ENCODE assay signal across 10 mouse cellular contexts in the genomic region with DNA sequence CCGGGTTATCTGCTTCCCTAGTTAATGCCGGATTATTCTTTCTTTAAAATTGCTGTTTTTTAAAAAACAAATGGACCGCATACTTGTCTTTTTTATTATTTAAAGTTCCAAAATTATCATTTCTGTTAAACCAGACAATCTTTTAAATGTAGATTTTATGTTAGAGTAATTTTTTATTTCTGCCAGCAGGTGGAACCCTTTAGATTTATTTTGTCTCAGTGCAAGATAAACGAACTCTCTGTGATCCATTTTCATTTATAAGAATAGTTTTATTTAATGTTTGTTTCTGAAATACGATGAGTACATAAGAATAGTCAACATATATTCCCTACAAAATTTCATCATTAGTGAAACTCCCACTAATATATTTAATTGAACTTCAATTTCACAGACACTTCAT. TPM values are rescaled to one million over a fixed set of nuclear protein-coding genes. Genes with fewer than 3 reads are reported as not detected.
DNase-seq lines count a peak whose midpoint lies in the region; ATAC-seq lines count a peak whose summit lies in the region.
"Had no signal": no experiment of that assay in that cellular context is flagged by ENCODE, and none has a peak within 500 bp of the region (broad histone marks: within the 10 kb centered on the region; RNA-seq: fewer than 3 reads in every experiment).

No protein-coding gene starts in this region.

- 74% methylated on average over 5 of the region's 5 CpGs for whole genome bisulfite sequencing in embryonic facial prominence, embryonic 11.5 days
- 77% methylated on average over 5 of the region's 5 CpGs for WGBS in embryonic facial prominence, embryonic 10.5 days

- H3K4me3 ChIP-seq in embryonic facial prominence, embryonic 11.5 days (ENCODE audit: low read depth, low read length): no peak overlapping the region
- H3K4me3 ChIP-seq in embryonic facial prominence, embryonic 10.5 days: no peak overlapping the region
- H3K4me3 ChIP-seq: limb, embryonic 15.5 days; midbrain, embryonic 10.5 days had no signal

- no peaks in the 10 kb centered on the region for H3K27me3 ChIP-seq in embryonic facial prominence, embryonic 11.5 days (ENCODE audit: control insufficient read depth, insufficient read depth, low read length)
- H3K27me3 ChIP-seq in embryonic facial prominence, embryonic 10.5 days (replicated peaks; ENCODE audit: low read depth, poor library complexity, severe bottlenecking): no peaks in the 10 kb centered on the region
- H3K27me3 ChIP-seq: limb, embryonic 15.5 days had no signal

- no peaks in the 10 kb centered on the region for H3K9me3 ChIP-seq in embryonic facial prominence, embryonic 11.5 days (replicated peaks; ENCODE audit: control insufficient read depth, low read length)
- H3K9me3 ChIP-seq in embryonic facial prominence, embryonic 10.5 days: no peaks in the 10 kb centered on the region
- H3K9me3 ChIP-seq: limb, embryonic 15.5 days; midbrain, embryonic 10.5 days had no signal

- no peak overlapping the region for H3K4me2 ChIP-seq in embryonic facial prominence, embryonic 11.5 days (ENCODE audit: low read depth, low read length)
- H3K4me2 ChIP-seq: limb, embryonic 15.5 days had no signal

- no peak overlapping the region for H3K9ac ChIP-seq in embryonic facial prominence, embryonic 11.5 days (replicated peaks; ENCODE audit: low read length)
- H3K9ac ChIP-seq: limb, embryonic 15.5 days had no signal

- peak; percentile 39 for DNase-seq in embryonic facial prominence, embryonic 11.5 days (ENCODE audit: low spot score)
- no peak for DNase-seq in embryonic facial prominence, embryonic 10.5 days (ENCODE audit: low spot score)
- peak; percentile 11 for DNase-seq in layer of hippocampus, adult 9-10 months (ENCODE audit: low spot score)
- no peak for DNase-seq in layer of hippocampus, adult 9-11 months
- peak; percentile 33 for DNase-seq in A20 (ENCODE audit: low read depth, low spot score)
- DNase-seq in embryo, embryonic 11.5 days (ENCODE audit: low read depth, low spot score): peak; percentile 1
- no peak for DNase-seq in urinary bladder, postnatal 4 days (ENCODE audit: low spot score in 2 of 2)
- DNase-seq in left cerebral cortex, adult 8-10 months (ENCODE audit: low spot score in 2 of 2): no peak

- H3K27ac ChIP-seq in embryonic facial prominence, embryonic 11.5 days (replicated peaks; ENCODE audit: low read depth, low read length): no peak overlapping the region
- no peak overlapping the region for H3K27ac ChIP-seq in embryonic facial prominence, embryonic 10.5 days (replicated peaks)
- H3K27ac ChIP-seq: limb, embryonic 15.5 days; midbrain, embryonic 10.5 days had no signal

- H3K4me1 ChIP-seq in embryonic facial prominence, embryonic 11.5 days (ENCODE audit: control insufficient read depth, insufficient read depth, low read length): no peaks in the 10 kb centered on the region
- H3K4me1 ChIP-seq in embryonic facial prominence, embryonic 10.5 days: no peaks in the 10 kb centered on the region
- H3K4me1 ChIP-seq: limb, embryonic 15.5 days; midbrain, embryonic 10.5 days had no signal

- no peaks in the 10 kb centered on the region for H3K36me3 ChIP-seq in embryonic facial prominence, embryonic 11.5 days (replicated peaks; ENCODE audit: control insufficient read depth, insufficient read depth, low read depth, low read length)
- no peaks in the 10 kb centered on the region for H3K36me3 ChIP-seq in embryonic facial prominence, embryonic 10.5 days (replicated peaks)
- H3K36me3 ChIP-seq: limb, embryonic 15.5 days; midbrain, embryonic 10.5 days had no signal

- ATAC-seq in embryonic facial prominence, embryonic 11.5 days (replicated peaks; ENCODE audit: insufficient number of reproducible peaks, low FRiP score, low TSS enrichment, low read depth): no peak

RNA-seq across cellular contexts. Expression of gene Zbtb20, which starts 39.7 kb away (rescaled TPM):
- 15.4 and 19.0 TPM in 2 replicates for polyA plus RNA-seq in embryonic facial prominence, embryonic 11.5 days (2014; fragmentation: Nextera tagmentation; extraction: Ambion mirVana)
- 19.6 and 20.1 TPM in 2 replicates for polyA plus RNA-seq in embryonic facial prominence, embryonic 10.5 days (2016; fragmentation: Nextera tagmentation; extraction: Ambion mirVana)
- total RNA-seq in left cerebral cortex, adult 8-10 months (2022): 10 to 100 TPM; 72.5 to 88.1 (median 73.5) TPM

Comparison
In these comparisons a context has a peak if more than half of its experiments do, and no peak if none do; other contexts are left out.
1. DNase-seq: peak in embryonic facial prominence, embryonic 11.5 days (single experiment), layer of hippocampus, adult 9-10 months (single experiment), A20 (single experiment) and embryo, embryonic 11.5 days (single experiment); none in embryonic facial prominence, embryonic 10.5 days (single experiment), layer of hippocampus, adult 9-11 months (single experiment), urinary bladder, postnatal 4 days (0 of 2) and left cerebral cortex, adult 8-10 months (0 of 2).